Mouse (Mus musculus) kidney, adult 18-20 months (tissue): ENCODE results near the gene Lyst.
A peak's percentile ranks its signal among the peaks of the same experiment; 100 is the strongest.
"Not testable (repeated sequence)": the region's sequence is repeated elsewhere in the genome, so short reads cannot be mapped to it uniquely, and the experiment has no call there.

ENCODE experiments used
- DNase-seq: peaks from one replicate; pipeline ENCODE4 v3.0.0; 2021

Lyst gene

DNA sequence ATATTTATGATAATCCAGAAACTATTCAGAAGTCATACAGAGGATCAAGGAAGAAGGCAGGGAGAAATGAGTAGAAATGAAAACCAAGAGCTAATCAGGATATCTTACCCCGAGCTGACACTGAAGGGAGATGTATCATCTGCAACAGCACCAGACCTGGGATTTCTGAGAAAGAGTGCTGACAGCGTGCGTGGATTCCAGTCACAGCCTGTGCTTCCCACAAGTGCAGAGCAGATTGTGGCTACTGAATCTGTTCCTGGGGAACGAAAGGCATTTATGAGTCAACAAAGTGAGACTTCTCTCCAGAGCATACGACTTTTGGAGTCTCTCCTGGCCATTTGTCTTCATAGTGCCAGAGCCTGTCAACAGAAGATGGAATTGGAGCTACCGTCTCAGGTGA lies 47.8 kb downstream of the Lyst start:
- DNase-seq = no peak

DNA sequence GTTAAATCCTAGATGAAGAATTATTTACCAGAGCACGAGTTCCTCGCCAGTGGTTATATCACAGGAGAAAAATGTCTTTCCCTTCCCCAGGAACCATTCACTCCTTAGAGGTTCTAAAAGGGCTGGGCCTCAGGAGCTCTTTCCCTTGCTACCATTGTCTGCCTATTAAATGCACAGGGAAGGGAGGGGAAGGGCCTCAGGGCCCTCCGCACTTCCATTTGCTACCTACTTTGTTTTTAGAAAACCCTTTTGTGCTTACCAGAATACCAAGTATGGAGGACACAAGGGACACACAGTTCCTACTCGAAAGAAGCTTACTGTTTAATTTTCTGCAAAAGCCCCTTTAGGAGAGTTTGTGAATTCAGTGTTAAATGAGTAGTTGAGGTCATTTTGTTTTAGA lies 48.5 kb downstream of the Lyst start:
- DNase-seq = no peak

DNA sequence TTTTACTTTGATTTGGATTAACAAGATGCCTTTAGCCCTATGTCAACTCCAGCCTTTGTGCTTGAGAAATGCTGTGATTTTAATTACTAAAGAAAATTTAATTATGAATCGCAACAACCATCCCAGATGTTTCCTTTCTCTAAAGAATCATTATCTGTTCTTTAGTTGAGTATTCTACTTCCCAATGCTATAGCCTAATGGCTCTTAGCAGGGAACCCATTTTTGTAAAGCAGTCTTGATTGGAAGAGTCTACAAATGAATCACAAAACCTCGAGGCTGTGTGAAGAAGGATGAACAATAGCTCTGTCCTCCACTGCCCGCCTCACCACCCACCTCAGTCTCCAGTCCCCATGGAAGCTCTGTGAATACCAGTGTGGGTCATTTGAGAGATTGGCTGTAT lies 57.1 kb downstream of the Lyst start:
- DNase-seq = no peak

DNA sequence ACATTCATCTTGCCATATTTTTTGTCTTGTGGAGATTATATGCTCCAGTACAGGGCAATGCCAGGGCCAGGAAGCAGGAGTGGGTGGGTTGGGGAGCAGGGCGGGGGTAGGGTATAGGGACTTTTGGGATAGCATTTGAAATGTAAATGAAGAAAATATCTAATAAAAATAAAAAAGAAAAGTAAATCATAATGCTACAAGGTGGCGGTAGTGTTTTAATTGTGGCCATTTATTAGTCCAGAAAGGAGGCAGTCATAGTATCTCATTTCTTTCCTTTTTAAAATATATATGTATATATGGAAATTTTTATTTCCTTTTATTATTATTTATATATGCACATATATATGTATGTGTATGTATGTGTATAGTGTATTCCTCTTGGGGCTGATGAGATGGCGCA lies 65.3 kb downstream of the Lyst start:
- DNase-seq = no peak

DNA sequence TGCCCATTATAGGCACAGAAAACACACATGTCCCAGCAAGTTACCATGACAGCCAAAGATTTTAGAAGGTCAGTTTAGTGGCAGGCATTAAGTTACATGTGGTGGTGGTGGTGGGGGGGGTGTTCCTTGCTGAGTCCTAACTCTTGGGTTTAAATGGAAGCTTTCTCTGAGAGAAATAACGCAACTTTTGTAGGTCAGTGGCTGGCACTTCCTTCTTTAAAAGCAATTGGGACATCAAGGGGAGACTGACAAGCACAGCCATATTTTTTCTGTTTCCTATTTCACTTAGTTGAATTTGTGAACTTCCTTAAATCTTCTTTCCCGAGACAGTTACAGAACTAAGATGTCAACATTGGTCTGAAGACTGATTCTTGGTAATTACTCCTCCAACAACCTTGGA lies 75.9 kb downstream of the Lyst start:
- not testable (repeated sequence) for DNase-seq

DNA sequence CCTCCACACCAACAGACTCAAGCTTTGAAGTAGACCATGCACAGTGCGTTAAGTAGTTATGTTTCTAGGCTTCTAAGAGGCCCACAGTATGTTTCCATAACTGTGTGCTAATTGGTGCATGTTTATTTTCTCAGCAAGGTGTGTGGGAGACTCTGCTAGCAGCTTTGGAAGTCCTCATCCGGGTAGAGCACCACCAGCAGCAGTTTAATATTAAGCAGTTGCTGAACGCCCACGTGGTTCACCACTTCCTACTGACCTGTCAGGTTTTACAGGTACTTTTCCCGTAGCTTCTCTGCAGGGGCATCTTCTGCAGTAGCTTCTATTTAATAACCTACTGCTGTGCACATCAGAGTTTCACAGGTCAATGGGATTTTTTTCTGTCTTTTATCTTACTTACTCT lies 80.5 kb downstream of the Lyst start:
- no peak for DNase-seq

DNA sequence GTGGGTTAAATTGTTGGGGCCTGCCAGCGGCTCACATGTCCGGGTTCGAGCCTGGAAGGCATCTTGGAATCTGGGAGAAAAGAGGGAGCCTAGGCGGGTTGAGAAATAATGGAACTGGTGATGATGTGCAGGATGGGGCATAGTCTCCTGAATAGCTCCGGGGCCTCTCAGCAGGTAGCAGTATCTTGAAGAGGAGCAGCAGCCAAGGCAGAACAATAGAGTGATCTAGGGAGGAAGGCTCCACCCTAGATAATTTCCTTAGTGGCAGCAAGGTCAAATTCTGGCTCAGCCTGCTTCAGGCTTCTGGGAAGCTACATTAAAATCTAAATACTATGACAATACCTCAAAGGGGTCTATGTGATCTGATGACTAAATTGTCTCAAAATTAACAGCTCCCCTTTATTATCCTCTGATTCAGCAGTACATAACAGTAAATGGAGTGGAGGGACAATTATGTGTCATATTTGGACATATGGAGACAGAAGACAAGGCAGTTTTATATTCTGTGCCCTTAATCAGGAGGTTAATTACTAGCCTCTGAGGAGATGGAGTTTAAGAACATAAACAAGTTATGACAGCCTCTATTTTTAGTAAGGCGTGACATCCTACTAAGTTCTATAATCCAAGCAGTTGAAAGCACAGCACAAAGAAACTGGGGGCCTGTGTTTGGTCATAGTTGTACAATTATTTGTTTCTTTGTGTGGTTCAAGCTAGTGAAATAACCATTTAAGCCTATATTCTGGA lies 81.6 kb downstream of the Lyst start:
- DNase-seq = no peak

DNA sequence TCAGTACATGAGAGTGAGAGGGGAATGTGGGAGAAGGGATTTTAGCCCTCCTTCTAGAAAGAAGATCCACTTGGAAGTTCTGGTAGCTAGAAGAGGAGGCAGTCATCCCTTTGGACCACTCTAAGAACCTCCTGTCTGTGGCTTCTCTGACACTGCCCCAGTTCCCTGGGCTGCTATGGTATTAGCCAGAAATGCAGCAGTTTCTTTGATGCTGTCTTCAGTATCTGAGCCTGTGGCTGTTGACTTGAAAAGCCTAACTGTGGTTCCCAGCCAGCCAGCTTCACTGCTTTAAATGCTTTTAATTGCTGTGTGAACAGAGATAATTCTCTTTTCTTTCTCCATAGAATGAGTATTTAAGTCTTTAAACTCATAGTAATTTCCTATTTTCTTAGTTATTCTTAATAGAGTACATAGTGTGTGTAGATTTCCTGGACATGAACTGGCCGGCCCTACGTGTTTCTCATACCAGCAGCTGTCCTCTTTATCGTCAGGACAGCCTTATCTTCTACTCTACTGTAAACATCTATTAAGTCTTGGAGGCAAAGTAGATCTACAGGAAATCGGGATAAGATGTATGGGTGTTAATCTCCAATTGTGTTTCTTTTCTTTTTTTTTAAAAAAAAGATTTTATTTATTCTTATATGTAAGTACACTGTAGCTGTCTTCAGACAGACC lies 84.6 kb downstream of the Lyst start:
- no peak for DNase-seq

DNA sequence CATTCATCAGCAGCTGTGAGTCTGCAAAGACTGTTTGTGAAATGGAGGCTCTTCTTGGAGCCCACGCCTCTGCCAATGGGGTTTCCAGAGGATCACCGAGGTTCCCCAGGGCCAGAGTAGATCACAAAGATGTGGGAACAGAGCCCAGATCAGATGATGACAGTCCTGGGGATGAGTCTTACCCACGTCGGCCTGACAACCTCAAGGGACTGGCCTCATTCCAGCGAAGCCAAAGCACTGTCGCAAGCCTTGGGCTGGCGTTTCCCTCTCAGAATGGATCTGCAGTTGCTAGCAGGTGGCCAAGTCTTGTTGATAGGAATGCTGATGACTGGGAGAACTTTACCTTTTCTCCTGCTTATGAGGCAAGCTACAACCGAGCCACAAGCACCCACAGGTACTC lies 87.7 kb downstream of the Lyst start:
- DNase-seq = no peak

DNA sequence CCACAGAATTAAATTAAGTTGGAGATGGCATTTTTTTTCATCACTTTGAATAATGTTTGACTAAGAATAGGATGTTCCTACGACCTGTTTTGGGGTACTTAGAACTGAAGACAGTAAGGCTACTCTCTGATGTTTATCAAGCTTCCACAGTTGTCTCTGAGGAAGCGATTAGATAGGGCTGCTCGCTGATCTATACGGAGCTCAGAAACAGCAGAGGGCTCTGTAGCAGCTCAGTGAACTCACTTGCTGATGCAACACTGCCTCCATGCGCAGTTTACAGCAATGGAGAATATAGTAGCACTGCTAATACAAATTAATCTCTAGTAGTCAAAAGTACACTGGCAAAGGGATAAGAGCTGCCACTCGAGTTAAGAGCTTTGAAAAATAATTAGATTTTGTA lies 91.4 kb downstream of the Lyst start:
- no peak for DNase-seq

DNA sequence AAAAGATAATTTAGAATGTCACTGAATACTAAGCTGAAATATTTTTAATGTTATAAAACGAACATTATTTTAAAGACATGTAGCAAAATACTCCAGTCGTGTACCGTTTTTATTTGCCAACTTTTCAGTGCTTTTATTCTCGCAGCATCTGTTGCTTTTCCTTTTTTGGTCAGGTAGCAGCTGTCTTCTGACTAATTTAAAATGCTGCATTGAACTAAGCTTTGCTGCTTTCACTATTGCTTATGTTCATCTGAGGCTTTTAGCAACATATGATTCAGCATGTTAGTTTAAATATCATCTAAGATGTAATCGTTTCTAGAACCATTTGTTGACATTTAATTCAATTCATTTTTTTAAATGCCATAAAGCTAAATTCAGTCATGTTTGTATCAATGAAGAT lies 113.3 kb downstream of the Lyst start:
- no peak for DNase-seq

DNA sequence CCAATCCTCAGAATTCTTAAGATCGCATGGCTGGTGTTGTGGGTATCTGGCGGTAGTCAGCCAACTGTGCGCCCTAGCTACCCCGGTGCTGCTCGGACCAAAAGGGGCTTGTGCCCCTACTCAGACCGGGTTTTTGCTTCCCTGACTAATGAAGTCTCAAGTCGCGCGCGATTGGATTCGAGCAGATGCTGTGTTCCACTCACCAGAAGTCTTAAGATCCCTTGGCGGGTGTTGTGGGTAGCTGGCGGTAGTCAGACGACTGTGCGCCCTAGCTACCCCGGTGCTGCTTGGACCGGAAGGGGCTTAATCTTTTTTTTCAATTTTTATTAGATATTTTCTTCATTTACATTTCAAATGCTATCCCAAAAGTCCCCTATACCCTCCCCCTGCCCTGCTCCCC lies 131.2 kb downstream of the Lyst start:
- DNase-seq = not testable (repeated sequence)

DNA sequence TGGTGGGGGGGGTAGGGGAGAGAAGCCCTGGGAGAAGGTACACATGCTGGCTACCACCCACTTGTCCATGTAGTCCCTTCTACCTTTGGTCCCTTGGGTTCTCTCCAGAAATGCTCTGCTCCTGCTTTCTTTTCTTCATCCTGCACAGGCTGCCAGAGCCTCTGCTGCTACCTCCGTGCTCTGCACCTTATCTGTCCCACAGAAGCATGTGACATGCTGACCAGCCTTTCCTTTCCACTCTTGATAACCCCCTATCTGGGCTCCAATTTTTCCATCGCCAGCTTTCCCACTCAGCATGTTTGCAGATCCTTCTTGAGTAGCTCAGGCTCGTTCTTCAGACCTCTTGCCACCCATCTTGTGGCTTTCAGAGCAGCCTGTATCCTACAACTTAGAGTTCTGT lies 133.1 kb downstream of the Lyst start:
- DNase-seq = no peak

DNA sequence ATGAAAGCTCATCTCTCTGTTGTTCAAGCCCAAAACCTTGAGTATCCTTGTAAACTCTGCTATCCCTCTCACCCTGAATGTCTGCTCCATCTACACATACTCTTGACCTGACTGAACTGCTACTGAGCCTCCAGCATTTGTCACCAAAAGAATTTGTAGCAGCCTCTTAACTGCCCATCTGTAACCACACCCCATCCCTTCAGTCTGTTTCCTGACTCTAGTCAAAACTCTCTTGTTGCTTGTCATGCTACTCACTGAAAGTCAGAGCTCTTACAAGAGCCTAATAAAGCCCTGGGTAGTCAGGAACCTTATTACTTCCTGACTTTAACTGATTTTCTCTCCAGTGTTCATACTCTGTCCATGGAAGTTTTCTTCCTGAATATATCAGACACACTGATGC lies 133.6 kb downstream of the Lyst start:
- no peak for DNase-seq

DNA sequence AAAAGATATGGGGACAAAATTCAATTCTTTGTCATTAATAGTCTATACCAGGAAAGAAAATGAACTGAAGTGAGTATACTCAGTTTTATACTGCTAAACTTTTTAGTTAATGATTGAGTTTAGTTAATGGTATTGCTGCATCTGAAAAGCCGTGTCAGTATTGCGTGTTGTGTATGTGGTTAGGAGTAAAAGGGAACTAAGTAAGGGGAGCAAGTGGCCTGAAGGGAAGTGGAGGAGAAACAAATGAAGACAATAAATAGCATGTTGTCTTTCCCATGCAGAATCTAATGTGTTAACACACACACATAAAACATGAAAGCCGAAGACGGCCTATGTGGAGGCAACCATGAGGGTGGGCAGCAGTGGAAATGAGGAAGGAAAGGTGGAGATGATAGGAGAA lies 149.0 kb downstream of the Lyst start:
- no peak for DNase-seq

DNA sequence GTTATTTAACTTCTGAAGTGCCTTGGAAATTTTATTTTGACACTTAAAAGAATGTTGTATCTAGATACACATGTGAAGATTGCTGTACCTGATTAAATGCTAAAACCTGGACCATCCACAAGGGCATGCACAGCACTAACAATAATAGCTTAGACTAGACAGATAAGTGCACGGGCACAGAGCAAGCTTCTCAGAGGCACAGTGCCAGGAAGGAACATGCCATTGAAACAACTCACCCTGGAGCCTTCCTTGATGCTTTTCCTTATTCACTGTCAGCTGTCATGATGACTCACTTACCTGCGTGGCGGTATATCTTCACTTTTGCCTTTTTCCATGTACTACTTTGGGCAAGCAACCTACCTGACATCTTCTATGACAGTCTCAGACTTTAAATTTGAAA lies 155.7 kb downstream of the Lyst start:
- DNase-seq = no peak

DNA sequence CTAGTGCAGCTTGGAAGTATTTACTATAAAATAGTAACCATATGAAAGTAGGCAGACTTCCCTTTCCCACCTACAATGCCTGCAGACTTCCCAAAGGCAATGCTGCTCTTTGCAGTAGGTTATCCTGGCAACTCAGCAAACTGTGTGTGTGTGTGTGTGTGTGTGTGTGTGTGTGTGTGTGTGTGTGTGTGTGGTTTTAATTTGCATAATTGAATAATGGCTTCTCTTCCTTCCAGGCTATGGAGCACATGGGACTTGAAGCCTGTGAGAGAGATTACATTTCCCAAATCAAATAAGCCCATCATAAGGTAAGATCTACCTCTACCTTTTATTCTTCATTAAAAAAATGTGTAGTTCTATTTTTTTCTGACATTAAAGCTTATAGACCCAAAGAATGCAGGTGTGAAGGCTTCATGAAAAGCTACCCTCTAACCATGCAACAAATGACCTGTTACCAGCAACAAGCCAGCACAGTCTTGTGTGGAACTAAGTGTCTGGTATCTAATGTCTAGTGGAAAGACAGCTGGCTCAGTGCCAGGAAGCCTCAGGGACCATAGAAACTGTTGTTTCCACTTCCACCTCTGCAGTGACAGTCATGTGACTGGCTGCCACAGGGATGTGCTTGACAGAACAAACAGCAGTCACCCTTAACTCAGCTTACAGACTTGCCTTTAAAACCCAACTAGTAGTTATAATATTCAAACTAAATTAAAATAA lies 185.7 kb downstream of the Lyst start:
- DNase-seq = peak; percentile 6

DNA sequence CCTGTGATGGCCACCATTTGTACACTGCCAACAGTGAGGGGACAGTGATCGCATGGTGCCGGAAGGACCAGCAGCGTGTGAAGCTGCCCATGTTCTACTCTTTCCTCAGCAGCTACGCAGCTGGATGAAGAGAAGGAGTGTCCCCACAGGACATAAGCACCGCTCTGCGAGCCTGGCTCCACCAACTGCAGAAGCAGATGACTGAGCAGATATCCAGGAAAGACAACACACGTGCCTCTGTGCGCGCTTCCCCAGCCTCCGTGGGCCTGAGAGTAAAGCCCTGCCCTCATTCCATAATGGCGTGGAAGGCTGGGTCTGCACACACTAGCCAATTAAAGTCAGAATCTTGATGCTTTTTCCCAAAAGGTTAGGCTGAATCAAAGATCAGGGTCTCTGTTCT lies 186.9 kb downstream of the Lyst start:
- DNase-seq = no peak

DNA sequence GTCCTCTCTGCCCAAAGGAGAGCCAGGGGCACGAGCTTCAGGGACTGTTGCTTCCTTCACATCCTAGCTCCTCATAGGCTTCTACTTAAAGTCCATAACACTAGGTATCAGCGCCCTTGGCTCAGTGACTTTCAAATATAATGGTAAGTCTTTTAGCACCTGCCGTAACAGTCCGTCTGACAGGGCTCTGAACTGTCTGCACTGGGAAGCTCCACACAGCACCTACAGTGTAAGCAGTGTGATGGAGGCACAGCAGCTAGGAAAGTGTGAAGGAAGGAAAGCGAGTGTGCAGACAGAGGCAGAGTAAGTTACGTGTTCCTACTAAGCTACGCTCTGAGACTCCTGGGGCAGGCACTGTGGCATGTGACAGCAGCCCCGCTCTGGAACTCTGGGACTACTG lies 187.5 kb downstream of the Lyst start:
- DNase-seq = no peak

DNA sequence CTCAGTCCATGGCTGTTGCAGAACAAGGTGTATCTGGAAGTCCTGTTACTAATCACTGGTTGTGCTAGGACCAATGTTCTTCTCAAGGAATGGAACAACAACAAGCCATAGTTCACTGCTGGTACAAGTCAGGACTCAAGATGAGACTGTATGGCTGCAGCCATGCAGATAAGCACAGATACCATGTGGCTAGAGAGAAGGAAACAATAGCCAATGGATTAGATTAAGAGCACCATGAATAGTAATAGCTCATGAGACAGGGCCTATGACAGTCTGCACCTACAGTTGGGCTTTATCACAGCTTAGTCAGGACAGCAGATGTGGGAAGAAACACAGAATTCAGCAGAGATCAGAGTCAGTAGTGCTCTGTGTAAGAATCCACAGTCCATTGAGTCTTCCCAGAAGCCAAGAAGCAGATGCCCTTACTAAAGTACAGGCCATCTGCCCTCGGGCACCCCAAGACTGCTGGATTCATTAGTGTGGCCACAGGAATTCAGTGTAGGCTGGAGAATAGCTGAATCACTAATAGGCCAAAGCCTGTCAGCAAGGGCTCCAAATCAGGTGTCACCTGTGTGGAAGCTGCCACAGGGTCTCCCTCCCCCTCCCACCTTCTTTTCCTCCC lies 188.8 kb downstream of the Lyst start:
- no peak for DNase-seq

DNA sequence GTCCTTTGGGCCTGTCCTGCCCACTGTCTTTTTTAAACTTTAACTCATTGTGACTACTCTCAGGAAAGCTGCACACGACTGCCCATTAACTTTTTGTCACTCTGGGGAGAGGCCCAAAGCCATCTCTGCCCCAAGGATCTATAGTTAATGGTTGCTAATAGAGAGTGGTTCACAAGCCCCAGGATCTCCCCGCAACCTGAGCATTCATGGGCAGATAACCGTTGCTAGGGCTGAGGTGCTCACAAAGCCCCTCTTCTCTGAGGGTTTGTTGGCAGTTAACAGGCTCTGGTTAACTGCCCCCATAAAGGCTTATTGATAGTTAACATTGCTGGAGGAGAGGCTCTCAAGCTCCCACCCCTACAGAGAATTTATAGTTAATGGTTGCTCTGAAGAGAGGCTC lies 190.1 kb downstream of the Lyst start:
- no peak for DNase-seq

DNA sequence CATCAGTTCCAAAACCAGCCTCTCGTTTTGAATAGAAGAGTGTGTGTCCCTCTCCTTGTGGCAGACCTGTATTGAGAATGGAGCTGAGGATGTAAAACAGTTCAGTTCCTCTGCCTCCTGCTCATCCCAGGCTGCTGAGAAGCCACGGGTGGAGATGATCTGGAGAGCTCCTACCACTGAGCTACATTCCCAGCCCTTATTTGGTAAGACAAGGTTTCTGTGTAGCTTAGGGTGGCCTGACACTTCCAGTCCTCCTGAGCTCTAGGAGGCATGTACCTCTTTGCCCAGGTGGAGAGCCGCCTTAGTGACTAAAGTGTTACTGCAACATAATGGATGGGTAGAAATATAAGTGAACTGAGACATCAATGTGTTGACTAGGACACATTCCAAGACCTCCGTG lies 190.8 kb downstream of the Lyst start:
- DNase-seq = no peak

DNA sequence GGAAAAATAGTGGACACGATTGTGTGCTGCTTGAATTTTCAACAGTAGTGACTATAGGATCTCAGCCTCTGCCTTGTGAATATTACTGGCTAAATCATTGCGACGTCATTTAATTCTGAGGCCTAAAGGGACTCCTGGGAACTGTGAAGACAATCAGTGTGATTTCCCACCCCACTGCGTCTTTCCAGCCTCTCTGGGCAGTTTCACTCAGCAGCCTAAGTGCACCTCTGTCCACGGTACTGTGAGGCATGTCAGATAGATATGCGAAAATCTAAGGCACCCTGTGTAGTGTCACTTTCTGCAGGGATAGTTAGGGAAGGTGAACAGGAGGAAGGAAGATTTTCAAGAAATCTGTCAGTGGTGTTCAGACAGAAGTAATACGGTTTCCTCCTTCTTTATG lies 193.1 kb downstream of the Lyst start:
- no peak for DNase-seq

DNA sequence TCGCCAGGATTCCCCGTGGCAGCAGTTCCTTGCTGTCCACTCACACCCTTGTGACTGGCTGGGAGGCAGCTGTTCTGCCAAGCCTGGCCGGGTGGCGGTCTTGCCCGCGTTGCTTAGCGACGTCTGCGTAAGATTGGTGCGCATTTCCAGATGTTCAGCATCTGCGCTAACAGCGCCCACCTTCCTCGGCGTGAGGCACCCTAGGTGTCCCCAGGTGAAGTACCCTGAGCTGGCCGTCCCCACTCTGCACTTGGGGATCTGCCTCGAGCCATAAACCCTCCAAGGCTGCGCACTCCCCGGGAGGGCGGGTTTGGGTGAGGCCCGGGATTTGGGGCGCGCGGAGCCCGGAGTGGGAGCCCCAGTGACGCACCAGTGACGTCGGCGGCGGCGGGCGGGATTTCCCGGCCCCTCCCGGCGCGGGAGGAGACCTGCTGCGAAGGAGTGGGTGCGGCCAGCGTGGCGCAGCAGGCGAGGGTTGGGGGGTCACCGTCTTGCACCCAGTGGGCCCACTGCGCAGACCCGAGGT lies 193.8 kb downstream of the Lyst start, which contains the start of gene Gng4:
TSS of gene Gng4 (plus strand) at position 166 of the 526 bp plus-strand sequence.
- DNase-seq = peak; percentile 16
